Mouse (Mus musculus): ENCODE measurements around the gene Ankrd40.

Ankrd40 gene

GRCm38 (mm10) chr11:94351094-94351493 is 23.3 kb downstream of the Ankrd40 start:
- no peak for DNase-seq (ENCODE audit: low spot score in 2 of 2)

DNA sequence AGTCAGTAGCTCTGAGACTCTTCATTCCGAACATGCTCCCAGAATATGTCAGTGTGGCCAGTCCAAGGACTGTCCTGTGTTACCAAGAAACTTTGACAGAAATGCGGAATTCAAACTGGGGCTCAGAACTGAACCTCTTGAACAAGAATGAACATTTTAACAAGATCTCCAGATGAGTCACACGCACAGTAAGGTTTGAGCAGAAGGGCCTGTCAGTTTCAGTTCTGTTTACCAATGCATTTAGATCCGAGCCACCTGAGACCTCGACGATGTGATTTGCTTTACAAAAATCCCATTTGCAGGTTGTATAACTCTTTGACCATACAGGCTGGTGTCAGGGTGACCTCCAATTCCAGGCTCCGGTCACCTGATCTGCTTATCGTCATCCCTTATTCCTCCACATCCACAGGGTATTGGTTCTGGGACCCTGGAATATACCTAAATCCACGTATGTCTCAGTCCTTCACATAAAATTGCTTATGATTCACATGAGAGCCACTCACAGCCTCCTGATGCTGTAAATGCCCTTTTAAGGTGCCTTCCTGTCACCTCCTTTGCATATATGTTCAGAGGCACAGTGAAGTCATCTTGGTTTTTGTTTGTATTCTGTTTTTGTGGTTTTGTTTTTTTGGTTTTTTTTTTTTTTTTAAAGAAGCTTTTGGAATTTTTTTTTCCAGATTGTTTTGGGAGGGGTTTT is 27.9 kb downstream of the Ankrd40 start:
- peak in 1 of 2 experiments; percentile 14 for DNase-seq (ENCODE audit: low spot score in 2 of 2)

- DNase-seq (ENCODE audit: low spot score in 2 of 2), result peak in 1 of 2 experiments; percentile 18
Measured at GRCm38 (mm10) chr11:94359168-94359567, 31.4 kb downstream of the Ankrd40 start.

- no peak for DNase-seq (ENCODE audit: low spot score in 2 of 2)
Measured at GRCm38 (mm10) chr11:94361166-94361870, 33.5 kb downstream of the Ankrd40 start.

DNA sequence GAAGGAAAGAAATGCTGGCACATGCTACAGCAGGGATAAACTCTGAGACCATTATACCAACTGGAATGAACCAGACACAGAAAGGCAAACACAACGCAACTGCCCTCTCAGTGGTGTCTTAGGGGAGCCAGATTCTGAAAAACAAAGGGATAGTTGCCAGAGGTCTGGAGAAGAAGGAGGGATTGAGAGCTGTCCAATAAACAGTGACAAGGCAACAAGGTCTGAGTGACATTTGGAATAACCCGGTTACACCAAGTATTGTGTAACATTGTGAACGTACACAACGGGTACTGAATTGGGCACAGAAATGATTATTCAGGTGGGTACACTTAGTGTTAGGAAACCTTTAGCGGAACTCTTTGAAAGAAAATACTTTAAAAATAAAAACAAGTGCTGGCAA is 34.3 kb downstream of the Ankrd40 start:
- no peak for DNase-seq (ENCODE audit: low spot score in 2 of 2)

GRCm38 (mm10) chr11:94363690-94364089 is 35.9 kb downstream of the Ankrd40 start:
- DNase-seq (ENCODE audit: low spot score in 2 of 2), result no peak

DNA sequence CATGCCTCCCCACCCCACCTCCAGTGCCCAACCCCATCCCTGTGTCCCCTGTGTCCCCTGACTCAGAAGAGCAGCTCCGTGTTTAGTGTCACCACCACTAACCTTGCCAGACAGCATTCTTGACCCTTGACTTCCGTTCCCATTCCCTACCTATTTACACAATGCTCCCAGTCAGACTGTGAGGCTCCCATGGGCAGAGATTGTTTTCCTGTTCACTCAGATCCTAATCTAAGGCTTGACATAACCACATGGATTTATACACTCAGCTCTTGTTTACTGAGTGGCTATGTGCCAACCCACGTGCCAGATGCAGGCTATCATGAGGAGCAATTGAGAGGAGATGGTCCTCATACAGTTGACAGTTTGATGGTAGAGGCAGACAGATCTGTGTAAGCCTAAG is 37.5 kb downstream of the Ankrd40 start:
- no peak for DNase-seq (ENCODE audit: low spot score in 2 of 2)

DNA sequence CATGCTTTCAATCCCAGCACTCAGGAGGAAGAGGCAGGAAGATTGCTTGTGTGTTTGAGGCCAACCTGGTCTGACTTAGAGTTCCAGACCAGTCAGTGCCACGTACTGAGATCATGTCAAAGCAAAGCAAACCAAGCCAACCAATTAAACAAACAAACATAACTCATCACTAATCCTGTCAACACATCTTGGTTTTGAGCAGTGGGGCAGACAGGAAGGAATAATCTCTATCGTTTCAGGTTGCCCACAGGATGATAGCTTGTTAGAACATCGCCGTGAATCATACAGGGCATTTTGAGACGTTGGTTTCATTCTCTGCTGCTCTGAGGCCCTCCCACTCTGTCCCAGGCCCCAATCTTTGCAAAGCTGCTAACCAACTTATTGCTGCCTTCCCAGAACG is 42.2 kb downstream of the Ankrd40 start:
- DNase-seq (ENCODE audit: low spot score in 2 of 2), result no peak

DNA sequence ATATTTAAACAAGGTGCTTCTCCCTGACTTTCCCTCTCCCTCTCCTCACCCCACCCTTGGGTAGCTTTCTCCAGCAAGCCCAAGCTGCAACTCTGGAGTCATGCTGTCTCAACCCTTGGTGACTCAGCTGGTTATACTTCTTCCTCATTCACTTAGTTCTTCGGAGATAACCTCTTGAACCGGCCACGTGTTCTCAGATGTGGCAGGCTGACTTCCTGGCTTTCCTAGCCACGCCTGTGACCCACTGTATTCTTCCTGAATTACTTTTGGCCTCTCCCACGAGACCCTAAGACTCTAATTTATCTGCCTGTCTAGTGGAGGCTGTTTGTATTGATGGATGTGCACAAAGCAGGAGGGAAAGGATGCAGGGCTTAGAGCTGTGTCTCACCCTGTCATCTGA is 43.0 kb downstream of the Ankrd40 start:
- no peak for DNase-seq (ENCODE audit: low spot score in 2 of 2)

- no peak for DNase-seq (ENCODE audit: low spot score in 2 of 2)
Measured at GRCm38 (mm10) chr11:94374276-94374948, 46.6 kb downstream of the Ankrd40 start.

GRCm38 (mm10) chr11:94379061-94379460 is 51.3 kb downstream of the Ankrd40 start:
- DNase-seq (ENCODE audit: low spot score in 2 of 2), result no peak

DNA sequence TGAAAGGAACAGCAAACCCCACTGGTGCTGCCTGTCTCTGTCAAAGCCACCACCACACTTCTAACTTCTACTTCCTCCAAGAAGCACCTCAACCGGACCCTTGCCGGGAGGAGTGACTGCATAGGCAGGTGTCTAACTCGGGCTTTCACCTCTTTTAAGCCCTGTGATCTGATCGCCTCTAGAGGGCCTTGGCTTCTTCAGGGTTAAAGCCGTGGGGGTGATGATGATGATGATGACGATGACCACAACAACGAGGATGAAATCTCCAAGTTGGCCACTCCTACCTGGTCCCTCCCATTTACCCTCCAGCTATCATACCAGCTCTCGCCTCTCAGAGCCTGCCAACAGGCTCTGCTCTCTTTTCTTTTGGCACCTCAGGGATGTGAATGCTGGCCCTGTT is 51.9 kb downstream of the Ankrd40 start:
- DNase-seq (ENCODE audit: low spot score in 2 of 2), result no peak

DNA sequence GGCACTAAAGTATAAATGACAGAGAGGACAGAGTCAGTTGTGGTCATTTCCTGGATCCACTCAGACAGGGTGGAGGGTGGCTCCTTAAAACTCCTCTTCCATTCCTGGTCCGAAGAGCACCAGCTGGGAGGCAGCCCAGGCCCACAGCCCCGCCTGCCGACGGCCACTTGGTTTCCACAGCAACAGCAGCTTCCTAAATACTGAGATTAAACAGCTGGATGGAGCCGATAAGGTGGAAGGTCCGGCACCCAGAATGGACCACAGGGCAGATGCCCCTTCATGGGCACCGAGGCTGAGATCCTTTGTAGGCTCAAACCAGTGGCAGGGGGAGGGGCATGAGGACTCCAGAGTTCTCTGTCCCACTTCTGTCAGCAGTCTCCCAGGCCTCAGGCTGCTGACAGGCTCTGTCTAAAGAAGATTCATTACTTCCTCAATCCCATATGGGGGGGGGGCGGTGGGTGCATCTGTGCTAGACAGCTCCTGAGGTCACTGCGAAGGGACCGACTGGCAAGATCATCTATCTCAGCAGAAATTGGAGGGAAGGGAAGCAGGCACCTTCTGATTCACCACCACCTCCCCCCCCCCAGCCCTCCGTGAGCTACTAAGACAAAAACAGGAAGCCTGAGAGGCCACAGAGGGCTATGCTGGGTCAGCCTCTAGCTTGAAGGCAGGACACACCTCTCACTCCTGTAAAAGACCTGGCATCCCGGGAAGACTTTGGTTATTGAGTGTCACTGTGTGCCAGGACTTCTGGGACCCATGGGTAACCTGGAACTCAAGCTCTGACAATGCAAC is 58.4 kb downstream of the Ankrd40 start:
- peak; percentile 68 to 73 for DNase-seq (ENCODE audit: low spot score in 2 of 2)

- no peak for DNase-seq (ENCODE audit: low spot score in 2 of 2)
Measured at GRCm38 (mm10) chr11:94387756-94388155, 60.0 kb downstream of the Ankrd40 start.

DNA sequence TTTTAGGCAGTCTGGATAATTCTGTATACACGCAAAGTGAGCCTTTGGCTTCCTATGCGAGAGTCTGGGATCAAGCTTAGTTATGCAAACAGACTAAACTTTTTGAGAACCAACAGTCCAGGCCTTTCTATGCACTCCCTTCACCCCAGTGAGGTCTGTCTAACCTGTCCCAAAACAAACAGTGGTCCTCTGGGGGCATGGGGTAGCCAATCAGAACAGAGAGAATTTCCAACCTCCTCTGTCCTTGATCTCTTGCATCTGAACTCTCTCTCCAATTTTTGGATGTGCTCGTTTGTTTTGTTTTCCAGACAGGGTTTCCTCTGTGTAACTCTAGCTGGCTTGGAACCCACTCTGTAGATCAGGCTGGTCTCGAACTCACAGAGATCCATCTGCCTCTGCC is 61.2 kb downstream of the Ankrd40 start:
- DNase-seq (ENCODE audit: low spot score in 2 of 2), result no peak

- no peak for DNase-seq (ENCODE audit: low spot score in 2 of 2)
Measured at GRCm38 (mm10) chr11:94389724-94390396, 62.1 kb downstream of the Ankrd40 start.

GRCm38 (mm10) chr11:94390825-94391224 is 63.0 kb downstream of the Ankrd40 start:
- no peak for DNase-seq (ENCODE audit: low spot score in 2 of 2)

Data from right cerebral cortex, postnatal 10 days (tissue).